Mouse (Mus musculus) heart, embryonic 11.5 days (tissue): Measurements from ENCODE around the gene Mfn2. TPM values are rescaled to one million over a fixed set of nuclear protein-coding genes. Genes with fewer than 3 reads are reported as not detected.

Experiments
- ATAC-seq: fragments of 200-750 bp; cut with Nextera tagmentation; replicated peaks from 2 replicates; pipeline ENCODE4 v1.8.0; 2017; ENCODE audit warnings: moderate library complexity; ENCODE audit not compliant: insufficient number of reproducible peaks, low FRiP score, low TSS enrichment
- H3K27ac ChIP-seq: fragments of 300-500 bp; sonication (generic); 2 replicates; pipeline ENCODE4 v1.5.1; 2014; ENCODE audit warnings: mild to moderate bottlenecking, low read depth, low read length
- H3K27me3 ChIP-seq: fragments of 300-500 bp; sonication (generic); 2 replicates; pipeline ENCODE4 v1.6.1; 2014; ENCODE audit warnings: mild to moderate bottlenecking, low read length, mixed read lengths; ENCODE audit not compliant: control insufficient read depth, insufficient read depth
- H3K36me3 ChIP-seq: fragments of 300-500 bp; sonication (generic); 2 replicates; pipeline ENCODE4 v1.6.1; 2014; ENCODE audit warnings: mild to moderate bottlenecking, low read length, moderate library complexity, mixed read lengths; ENCODE audit not compliant: control insufficient read depth, insufficient read depth
- H3K4me1 ChIP-seq: fragments of 300-500 bp; sonication (generic); 2 replicates; pipeline ENCODE4 v1.6.1; 2014; ENCODE audit warnings: low read length; ENCODE audit not compliant: control insufficient read depth, insufficient read depth
- H3K4me2 ChIP-seq: fragments of 300-500 bp; sonication (generic); 2 replicates; pipeline ENCODE4 v1.6.1; 2014; ENCODE audit warnings: mild to moderate bottlenecking, moderate library complexity
- H3K4me3 ChIP-seq: fragments of 300-500 bp; sonication (generic); 2 replicates; pipeline ENCODE4 v1.5.1; 2014; ENCODE audit warnings: low read depth, low read length
- H3K9ac ChIP-seq: fragments of 300-500 bp; sonication (generic); 2 replicates; pipeline ENCODE4 v1.6.1; 2014; ENCODE audit warnings: mild to moderate bottlenecking, low read depth, low read length, moderate library complexity
- H3K9me3 ChIP-seq: fragments of 300-500 bp; sonication (generic); replicated peaks from 2 replicates; pipeline ENCODE4 v1.6.1; 2016; ENCODE audit warnings: low read length; ENCODE audit not compliant: control insufficient read depth
- WGBS: fragments of 180-500 bp; shearing (Covaris S2); extraction: QIAGEN DNeasy Blood & Tissue Kit; methylation state at CpG from one replicate; pipeline ENCODE4 v1.1.7; 2014; ENCODE audit not compliant: insufficient replicate concordance; 5-methylcytosine and 5-hydroxymethylcytosine counted together
- polyA plus RNA-seq: library from polyadenylated mRNA; unstranded; fragments of >200 nt; fragmentation: Nextera tagmentation; extraction: Ambion mirVana; gene quantifications from 2 replicates; pipeline ENCODE4 v1.2.1, GENCODE M21; 2014

The Mfn2 gene
- polyA plus RNA-seq, 1 experiment from 2014 or later = 61.8 TPM

DNA sequence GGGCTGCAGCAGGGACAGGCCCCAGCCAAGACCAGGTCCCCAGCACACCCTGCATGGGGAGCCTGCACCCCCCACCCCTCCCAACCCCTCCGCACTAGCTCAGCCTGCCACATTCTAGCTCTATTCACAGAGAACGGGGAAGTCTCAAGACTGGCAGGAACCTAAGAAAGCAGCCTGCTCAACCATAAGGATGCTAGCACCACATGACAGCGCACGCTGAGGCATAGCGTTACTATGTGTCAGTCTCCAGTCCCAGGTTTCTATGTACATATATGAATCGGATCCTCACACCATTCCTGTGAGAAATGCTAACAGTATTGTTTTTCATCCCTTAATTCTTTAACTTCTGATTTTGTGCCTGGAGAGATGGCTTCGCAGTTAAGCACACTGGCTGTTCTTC lies 24.0 kb upstream of the Mfn2 start:
- H3K9ac ChIP-seq = no peak overlapping the region
- no peaks in the 10 kb centered on the region for H3K27me3 ChIP-seq
- H3K4me1 ChIP-seq = peaks cover 6% of the 10 kb centered on the region
- no peaks in the 10 kb centered on the region for H3K9me3 ChIP-seq
- H3K4me2 ChIP-seq = no peak overlapping the region
- H3K36me3 ChIP-seq = peaks cover 20% of the 10 kb centered on the region
- no peak overlapping the region for H3K27ac ChIP-seq
- no peak overlapping the region for H3K4me3 ChIP-seq
- 79% methylated on average over 7 of the region's 7 CpGs for WGBS
- no peak for ATAC-seq

- no peak for ATAC-seq
These were observed 23.6 kb upstream of the Mfn2 start for GRCm38 (mm10) chr4:147928136-147928535.

GRCm38 (mm10) chr4:147927705-147928104 lies 23.2 kb upstream of the Mfn2 start:
- Histone ChIP-seq H3K4me2 (no peak overlapping the region), H3K27me3 (no peaks in the 10 kb centered on the region), H3K4me1 (peaks cover 6% of the 10 kb centered on the region), H3K9ac (no peak overlapping the region), H3K27ac (no peak overlapping the region), H3K4me3 (no peak overlapping the region), H3K36me3 (peaks cover 25% of the 10 kb centered on the region), H3K9me3 (no peaks in the 10 kb centered on the region)
- no peak for ATAC-seq
- WGBS = 28% methylated on average over 8 of the region's 8 CpGs

More at GRCm38 (mm10) chr4:147928136-147928535, 23.6 kb upstream of the Mfn2 start:
- Histone ChIP-seq H3K9me3 (no peaks in the 10 kb centered on the region), H3K4me1 (peaks cover 6% of the 10 kb centered on the region), H3K27me3 (no peaks in the 10 kb centered on the region), H3K36me3 (peaks cover 23% of the 10 kb centered on the region), H3K9ac (no peak overlapping the region), H3K27ac (no peak overlapping the region), H3K4me3 (no peak overlapping the region), H3K4me2 (no peak overlapping the region)
- WGBS = 15% methylated on average over 9 of the region's 9 CpGs

- Histone ChIP-seq H3K4me2 (no peak overlapping the region), H3K4me1 (no peaks in the 10 kb centered on the region), H3K9me3 (no peaks in the 10 kb centered on the region), H3K4me3 (no peak overlapping the region), H3K27ac (no peak overlapping the region), H3K27me3 (no peaks in the 10 kb centered on the region), H3K36me3 (peaks cover 16% of the 10 kb centered on the region; the same call in 1 of the 2 replicates), H3K9ac (no peak overlapping the region)
- no peak for ATAC-seq
- WGBS = 72% methylated on average over 11 of the region's 11 CpGs
These were observed 17.8 kb upstream of the Mfn2 start for GRCm38 (mm10) chr4:147922341-147922740.

DNA sequence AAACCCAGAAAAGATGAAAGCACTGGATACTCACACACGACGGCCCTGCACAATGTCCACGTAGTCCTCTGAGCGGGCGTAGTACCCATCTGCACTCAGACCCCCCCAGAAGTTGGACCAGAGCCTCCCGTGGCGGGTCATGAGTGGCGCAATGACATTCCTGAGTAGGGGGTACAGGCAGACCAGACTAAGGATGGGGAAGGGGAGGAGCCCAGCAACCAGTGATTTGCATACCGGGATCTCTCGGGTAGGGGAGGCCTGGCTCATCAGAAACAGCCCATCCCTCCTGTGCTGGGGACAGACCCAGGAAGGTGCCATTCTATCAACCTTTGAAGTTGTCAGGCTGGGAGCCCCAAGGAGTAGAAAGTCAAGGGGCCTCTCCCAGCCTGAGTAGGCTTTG lies 16.5 kb upstream of the Mfn2 start:
- Histone ChIP-seq H3K4me3 (no peak overlapping the region), H3K9me3 (no peaks in the 10 kb centered on the region), H3K4me2 (no peak overlapping the region), H3K27ac (no peak overlapping the region), H3K9ac (no peak overlapping the region), H3K4me1 (no peaks in the 10 kb centered on the region), H3K27me3 (no peaks in the 10 kb centered on the region), H3K36me3 (peaks cover 16% of the 10 kb centered on the region; the same call in 1 of the 2 replicates)
- 36% methylated on average over 10 of the region's 10 CpGs for WGBS
- no peak for ATAC-seq

- no peak for ATAC-seq
- Histone ChIP-seq H3K9me3 (no peaks in the 10 kb centered on the region), H3K4me2 (no peak overlapping the region), H3K36me3 (peaks cover 18% of the 10 kb centered on the region), H3K4me1 (no peaks in the 10 kb centered on the region), H3K27me3 (no peaks in the 10 kb centered on the region), H3K9ac (no peak overlapping the region), H3K27ac (no peak overlapping the region), H3K4me3 (no peak overlapping the region)
- WGBS = 61% methylated on average over 7 of the region's 7 CpGs
These were observed 14.1 kb upstream of the Mfn2 start for GRCm38 (mm10) chr4:147918459-147919121.

DNA sequence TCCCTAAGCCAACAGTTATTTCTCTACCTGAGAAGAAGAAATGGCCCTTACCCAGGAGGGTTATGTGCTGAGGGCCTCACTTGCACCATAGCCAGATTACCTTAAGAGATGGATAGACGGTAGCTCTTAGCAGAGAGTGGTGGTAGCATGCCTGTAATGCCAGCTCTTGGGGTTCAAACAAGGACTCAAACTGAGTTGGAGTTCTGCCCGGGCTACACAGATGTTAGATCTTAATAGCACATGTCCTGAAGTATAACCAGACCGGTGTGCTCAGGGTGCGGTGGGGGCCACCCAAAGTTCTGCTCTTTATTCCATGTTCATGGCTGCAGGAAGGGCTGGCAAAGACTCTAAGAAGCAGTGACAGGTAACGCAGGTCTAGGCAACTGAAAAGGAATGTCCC lies 5.0 kb upstream of the Mfn2 start:
- WGBS = 85% methylated on average over 5 of the region's 5 CpGs
- no peaks in the 10 kb centered on the region for H3K27me3 ChIP-seq
- H3K4me3 ChIP-seq = no peak overlapping the region
- no peak overlapping the region for H3K27ac ChIP-seq
- H3K36me3 ChIP-seq = peaks cover 7% of the 10 kb centered on the region
- 0 out of 2 replicates have a peak, but pooled peaks cover 4% of the 10 kb centered on the region for H3K4me1 ChIP-seq
- H3K4me2 ChIP-seq = no peak overlapping the region
- H3K9ac ChIP-seq = no peak overlapping the region
- H3K9me3 ChIP-seq = no peaks in the 10 kb centered on the region
- ATAC-seq = no peak

DNA sequence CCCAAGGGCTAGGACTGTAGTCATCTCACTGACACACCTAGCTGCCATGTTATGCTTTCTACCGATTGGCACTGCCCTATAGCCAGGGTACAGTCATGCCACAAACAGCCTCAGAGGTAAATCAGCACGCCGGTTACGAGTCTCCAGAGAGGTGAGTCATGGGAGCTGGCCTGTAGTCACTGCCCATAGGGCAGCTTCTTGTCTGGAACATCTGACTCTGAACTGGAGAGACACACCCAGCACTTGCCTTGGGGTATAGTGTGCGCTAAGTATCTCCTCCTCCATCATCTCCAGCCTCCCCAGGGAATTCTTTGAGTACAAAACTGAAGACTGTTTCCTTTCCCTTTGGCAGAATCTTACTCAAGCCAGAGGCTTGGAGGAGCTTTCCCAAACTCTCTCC lies 1.7 kb upstream of the Mfn2 start:
- ATAC-seq = no peak
- H3K27ac ChIP-seq = no peak overlapping the region
- no peaks in the 10 kb centered on the region for H3K9me3 ChIP-seq
- no peak overlapping the region for H3K4me2 ChIP-seq
- H3K4me3 ChIP-seq = no peak overlapping the region
- 85% methylated on average over 5 of the region's 5 CpGs for WGBS
- H3K27me3 ChIP-seq = no peaks in the 10 kb centered on the region
- peaks cover 5% of the 10 kb centered on the region; the same call in 1 of the 2 replicates for H3K36me3 ChIP-seq
- peaks cover 7% of the 10 kb centered on the region for H3K4me1 ChIP-seq
- H3K9ac ChIP-seq = no peak overlapping the region

DNA sequence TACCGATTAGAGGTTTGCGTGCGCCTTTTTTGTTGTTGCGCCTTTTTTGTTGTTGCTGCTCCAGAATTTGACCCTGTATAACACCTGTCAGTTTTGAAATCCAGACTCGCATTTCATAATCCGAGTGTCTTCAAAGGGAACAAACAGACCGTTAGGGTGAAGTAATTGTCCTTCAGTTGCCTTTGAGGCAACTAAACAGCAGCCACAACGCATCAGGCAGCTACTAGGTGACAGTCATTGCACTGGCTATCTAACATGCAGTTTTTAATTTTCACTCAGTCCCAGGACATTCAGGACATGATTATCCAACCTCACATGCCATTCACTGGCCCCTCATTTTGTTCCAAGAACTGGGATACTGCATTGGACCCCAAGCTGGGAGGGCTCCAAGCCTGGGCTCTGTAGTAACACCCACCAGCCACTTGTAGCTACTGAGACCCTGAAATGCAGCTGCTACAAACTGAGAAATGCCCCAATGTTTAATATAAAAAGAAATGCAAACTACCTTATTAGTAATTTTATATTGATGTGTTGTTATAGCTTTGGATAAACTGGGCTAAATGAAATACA lies 671 bp upstream of the Mfn2 start:
- peak overlapping the region; percentile 89 for H3K9ac ChIP-seq
- H3K4me1 ChIP-seq = peaks cover 16% of the 10 kb centered on the region
- H3K9me3 ChIP-seq = no peaks in the 10 kb centered on the region
- peaks cover 9% of the 10 kb centered on the region; the same call in 1 of the 2 replicates for H3K36me3 ChIP-seq
- WGBS = 2% methylated on average over 8 of the region's 8 CpGs
- peak overlapping the region; percentile 60 for H3K4me2 ChIP-seq
- H3K27me3 ChIP-seq = no peaks in the 10 kb centered on the region
- peak; percentile 8 for ATAC-seq
- peak overlapping the region; percentile 24; the same call in 1 of the 2 replicates for H3K27ac ChIP-seq
- peak overlapping the region; percentile 94 for H3K4me3 ChIP-seq
